Mouse (Mus musculus) testis, postnatal 10 days (tissue): ENCODE results near the gene Mob3b.

Experiments used
- DNase-seq: peaks from one replicate; pipeline ENCODE4 v3.0.0; 2021; ENCODE audit warnings: low spot score

Gene Mob3b

GRCm38 (mm10) chr4:34899322-34899721 is 258.0 kb downstream of the Mob3b start:
- DNase-seq = no peak
